Mouse (Mus musculus) lung, postnatal 10 days (tissue): ENCODE measurements at regions not wholly inside any gene's neighbourhood (a gene's known extent, or its start where the extent isn't known, plus 50 kb on each side); places are given as distances from the start of the nearest gene placed in this dataset.
"Not testable (repeated sequence)": the region's sequence is repeated elsewhere in the genome, so short reads cannot be mapped to it uniquely, and the experiment has no call there.

Experiments
- DNase-seq: peaks from one replicate; pipeline ENCODE4 v3.0.0; 2021

DNA sequence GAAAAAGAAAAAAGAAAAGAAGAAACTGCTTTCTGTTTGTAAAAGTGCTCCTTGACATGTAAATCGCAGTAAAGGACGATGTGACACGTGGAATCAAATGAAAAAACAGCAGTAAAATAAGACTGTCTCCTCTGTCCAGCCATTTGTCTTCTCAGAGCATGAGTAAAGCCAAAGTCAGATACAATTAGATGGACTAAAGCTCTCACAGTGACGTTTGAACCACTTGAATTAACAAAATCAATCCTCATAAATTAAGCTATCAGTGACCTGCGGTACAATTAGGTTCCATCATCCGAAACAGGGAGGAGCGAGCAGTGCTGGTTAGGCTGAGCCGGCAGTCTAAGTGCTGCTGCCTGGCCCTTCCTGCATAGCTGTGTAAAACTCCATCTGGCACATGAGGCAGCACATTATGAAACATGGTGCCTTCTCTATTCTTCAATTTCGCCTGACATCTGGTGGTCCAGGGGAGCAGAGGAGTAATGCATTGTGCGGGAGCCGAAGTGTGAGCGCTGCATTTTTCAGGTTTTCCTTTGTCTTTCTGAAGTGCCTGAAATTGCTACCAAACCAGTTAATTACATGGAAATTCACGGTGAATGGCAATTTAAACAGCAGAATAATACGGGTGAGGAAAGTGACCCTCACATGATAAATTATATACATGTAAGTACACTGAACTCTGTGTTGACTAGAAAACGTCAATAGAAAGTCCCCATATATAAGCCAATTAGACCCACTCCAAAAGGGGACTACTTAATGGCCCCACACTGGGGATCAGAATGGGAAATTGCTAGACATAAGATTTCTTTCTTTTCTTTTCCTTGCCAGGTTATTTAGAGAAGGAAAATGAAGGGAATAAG, 118.1 kb downstream of the Mmrn1 start:
- DNase-seq: no peak

DNA sequence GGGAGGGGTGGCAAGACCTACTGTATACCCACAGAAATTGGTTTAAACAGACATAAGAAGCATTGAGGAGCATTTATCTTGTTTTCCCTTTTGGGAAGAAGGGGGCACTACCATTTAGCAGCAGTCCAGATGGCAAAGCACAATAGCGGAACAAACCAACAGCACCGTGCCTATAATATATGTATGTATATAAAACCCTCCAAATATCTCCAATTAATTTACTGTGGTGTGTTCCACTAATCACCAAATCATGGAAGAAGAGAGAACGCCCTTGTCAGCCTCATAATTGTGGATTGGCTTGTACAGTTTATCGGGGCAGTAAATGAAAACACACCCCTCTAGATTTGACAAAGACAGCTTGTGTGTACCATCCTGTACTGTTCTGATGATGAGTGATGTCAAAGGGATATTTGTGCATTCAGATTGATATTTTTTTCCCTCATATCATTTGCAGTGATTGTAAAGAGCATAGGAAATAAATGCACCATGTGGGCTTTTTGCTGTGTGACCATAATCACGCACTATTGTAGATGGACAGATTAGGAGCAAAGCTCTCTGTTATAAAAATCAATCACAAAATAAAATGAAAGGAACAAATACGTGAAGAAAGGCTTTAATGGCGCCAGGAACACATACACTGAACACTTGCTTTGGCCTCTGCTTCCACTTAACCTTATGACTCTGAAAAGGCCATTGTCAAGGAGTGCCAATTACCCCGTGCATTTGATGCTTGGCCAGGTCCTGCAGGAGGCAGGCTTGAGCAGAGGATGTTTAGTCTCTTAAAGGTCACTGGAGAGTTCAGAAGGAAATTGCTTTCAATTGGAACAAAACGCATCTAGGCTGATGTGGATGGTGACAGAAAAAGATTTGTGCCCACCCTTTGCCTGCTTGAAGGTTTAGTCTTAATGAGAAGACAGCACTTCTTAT, 119.0 kb downstream of the Mmrn1 start:
- DNase-seq: no peak

- not testable (repeated sequence) for DNase-seq
These were observed 122.9 kb downstream of the Mmrn1 start for GRCm38 (mm10) chr6:61047667-61048066.

GRCm38 (mm10) chr6:61063129-61063528, 117.0 kb upstream of the Ccser1 start:
- DNase-seq: peak; percentile 36

DNA sequence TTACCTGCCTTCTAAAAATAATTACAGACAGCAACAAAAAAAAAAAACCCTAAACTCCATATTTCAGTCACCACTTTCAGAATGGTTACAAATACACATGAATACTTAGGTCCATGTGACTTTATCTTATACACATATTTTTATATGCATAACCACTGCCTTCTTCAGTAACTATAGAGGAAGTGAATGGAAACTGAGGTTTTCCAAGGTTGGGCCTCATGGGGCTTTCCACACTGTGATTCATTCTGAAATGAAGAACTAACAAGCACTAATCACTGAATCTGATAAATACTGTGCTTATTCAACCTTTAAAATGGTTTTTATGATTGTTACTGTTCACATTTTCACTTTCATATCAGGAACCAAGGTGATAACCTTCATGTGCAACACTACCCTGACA, 114.4 kb upstream of the Ccser1 start:
- no peak for DNase-seq

DNA sequence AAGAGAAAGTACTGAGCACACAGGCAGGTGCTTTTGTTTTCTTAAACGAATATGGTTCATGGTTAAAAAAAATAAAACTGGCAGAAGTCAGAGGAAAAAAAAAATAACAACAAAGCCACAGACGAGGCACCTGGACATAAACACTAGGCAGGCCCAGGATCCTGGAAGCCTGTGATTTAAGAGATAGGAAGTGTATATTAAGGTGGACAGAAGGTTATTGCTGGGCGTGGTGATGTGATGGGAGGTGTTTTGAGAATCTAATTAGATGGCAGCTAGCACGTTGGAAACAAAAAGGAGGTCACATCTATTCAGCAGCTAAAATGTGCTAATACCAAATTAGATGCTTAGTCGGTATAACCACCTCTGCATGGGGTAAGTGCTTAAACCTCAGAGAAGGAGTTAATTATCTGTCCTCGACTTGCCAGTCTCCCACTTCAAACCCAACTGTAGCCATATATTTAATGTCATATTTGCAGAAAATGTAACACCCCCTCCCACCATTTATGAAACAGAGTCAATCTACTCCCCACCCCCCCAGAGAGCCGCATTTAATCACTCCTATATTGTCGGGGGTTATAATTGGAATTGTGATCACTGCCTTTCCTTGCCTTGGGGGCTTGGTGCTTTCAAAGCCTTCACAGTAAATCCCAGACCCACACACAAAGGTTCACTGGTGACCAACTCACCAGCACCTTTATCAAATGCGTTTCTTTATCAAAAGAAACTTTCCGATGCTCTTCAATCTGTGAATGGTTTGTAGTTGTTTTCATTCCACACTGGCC, 113.4 kb upstream of the Ccser1 start:
- no peak for DNase-seq

DNA sequence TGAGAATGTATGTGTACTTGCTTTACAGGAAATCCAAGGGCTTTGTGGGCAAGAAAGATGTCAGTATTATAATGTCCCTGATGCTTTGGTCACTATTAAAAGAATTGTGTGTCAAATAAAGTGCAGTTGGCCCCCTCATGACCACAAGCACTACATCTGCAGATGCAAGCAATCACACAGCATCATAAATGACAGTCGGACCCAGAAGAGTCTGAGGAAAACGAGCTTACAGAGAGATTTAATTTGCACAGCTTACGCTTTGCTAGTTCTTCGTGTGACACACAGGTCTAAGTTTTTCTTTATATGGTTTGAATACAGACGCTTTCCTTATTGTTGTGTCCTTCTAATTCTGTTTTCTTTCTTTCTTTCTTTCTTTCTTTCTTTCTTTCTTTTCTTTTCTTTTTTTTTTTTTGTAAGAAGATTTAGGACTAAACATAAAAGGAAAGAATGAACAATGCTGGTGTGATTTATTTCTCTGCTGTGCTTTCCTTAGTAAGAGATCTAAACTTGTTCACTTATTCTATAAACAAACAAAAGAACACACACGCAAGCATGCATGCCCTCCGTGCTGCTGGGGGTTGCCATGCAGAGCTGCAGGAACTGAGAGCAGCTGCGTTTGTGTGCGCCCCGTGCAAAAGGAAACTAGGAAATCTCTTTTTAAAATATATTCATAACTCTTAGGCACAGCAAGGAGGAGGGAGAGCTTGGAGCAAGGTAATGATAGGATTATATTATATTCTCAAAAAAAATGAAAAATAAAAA, 112.6 kb upstream of the Ccser1 start:
- DNase-seq: no peak

GRCm38 (mm10) chr6:61068117-61068489, 112.0 kb upstream of the Ccser1 start:
- DNase-seq: no peak

DNA sequence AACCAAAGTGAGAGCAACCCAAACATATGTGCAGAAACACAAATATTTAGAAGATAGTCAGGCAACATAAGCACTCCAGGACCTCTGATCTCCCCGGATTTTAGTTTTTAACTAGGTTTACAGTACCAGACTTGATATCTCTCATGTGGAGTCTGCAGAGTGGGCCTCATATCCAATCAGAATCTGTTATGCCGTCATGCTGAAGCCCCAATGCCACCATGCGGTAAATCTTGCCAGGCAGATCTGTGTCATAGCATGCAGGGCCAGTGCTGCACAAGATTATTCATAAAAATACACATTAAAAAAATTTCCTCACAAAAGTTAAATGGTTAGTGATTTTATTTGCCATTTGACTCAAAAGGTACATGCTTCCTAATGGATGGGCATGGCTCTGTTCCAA, 106.9 kb upstream of the Ccser1 start:
- DNase-seq: no peak

- no peak for DNase-seq
These were observed 106.3 kb upstream of the Ccser1 start for GRCm38 (mm10) chr6:61073794-61074193.

GRCm38 (mm10) chr6:61074700-61075099, 105.4 kb upstream of the Ccser1 start:
- DNase-seq: no peak

DNA sequence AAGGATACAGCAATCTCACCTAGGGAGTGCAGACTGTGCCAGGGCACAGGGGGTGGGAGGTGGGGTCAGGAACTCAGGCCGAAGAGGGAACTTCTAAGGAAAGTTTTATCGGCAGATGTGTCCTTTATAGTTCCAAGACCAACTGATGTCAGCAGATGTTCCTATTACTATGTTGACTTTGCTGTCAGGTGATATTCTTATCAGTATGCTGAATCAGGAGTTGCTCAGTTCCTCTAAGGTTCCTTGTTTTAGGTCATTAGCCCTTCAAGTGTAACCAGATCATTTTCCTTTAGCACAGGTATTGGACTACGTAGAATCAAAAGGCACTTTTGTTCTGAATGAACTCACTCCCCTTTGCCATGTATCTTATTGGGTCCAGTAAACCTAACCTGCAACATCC, 101.6 kb upstream of the Ccser1 start:
- DNase-seq: no peak

DNA sequence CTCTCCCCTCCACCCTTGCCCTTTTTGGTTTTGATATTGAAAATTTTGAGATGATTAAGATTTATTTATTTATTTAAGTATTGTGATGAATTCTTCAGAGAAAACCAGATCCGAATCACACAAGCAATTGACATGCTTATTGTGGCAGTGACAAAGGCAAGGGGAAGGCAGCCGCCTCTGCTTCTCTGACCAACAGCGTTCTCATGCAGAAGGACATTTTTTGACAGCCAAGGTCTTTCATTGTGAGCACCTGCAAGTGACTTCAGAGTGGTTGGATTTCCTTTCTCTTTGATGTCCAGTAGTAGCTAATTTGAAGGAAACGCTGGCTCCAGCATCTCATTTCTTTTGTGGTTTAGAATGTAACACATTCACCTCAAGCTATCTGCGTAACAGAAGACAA, 99.5 kb upstream of the Ccser1 start:
- DNase-seq: no peak

- DNase-seq: no peak
These were observed 96.8 kb upstream of the Ccser1 start for GRCm38 (mm10) chr6:61083346-61083745.

DNA sequence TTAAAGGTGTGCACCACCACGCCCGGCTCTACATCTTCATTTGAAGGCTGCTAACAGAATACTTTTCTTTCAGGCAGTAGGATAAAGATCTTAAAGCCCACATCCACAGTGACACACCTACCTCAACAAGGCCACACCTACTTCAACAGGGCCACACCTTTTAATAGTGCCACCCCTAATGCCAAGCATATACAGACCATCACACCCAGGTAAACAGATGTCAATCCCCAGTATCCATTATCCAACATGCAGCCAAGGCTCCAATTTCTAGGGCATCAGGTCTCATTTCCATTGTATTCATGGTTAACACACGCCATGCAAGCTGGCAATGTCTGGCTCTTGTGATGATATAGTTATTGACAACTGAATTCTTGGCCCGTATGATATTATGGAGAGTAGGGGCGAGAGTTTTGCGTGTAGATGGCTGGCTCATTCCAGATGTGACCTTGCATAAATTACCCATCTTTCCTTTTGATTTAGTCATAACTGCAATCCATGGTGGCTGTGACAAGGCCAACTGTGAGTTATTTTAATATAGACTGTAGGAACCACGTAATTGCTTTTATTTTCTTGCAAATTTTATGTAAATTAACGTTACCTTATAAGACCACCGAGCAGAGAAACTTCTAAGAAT, 80.7 kb upstream of the Ccser1 start:
- DNase-seq: no peak

- no peak for DNase-seq
These were observed 80.2 kb upstream of the Ccser1 start for GRCm38 (mm10) chr6:61099982-61100365.

DNA sequence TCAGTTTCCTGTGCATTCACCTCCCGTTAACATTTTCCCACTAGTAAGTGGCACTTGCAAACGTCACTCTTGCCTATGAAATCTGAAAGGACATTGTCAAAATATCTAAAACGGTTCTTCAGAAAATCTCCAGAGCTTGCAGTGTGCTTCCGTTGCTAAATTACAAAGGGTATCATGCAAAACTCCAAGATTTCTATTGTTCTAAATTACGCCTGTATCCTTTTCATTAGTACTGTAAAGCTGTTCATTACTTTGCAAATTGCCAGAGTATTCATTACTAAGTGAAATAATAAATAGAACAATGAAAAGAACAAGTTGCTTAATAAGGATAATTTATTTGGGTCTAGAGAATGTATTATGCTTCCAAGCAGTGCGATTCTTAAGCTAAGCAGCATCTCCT, 78.2 kb upstream of the Ccser1 start:
- no peak for DNase-seq

DNA sequence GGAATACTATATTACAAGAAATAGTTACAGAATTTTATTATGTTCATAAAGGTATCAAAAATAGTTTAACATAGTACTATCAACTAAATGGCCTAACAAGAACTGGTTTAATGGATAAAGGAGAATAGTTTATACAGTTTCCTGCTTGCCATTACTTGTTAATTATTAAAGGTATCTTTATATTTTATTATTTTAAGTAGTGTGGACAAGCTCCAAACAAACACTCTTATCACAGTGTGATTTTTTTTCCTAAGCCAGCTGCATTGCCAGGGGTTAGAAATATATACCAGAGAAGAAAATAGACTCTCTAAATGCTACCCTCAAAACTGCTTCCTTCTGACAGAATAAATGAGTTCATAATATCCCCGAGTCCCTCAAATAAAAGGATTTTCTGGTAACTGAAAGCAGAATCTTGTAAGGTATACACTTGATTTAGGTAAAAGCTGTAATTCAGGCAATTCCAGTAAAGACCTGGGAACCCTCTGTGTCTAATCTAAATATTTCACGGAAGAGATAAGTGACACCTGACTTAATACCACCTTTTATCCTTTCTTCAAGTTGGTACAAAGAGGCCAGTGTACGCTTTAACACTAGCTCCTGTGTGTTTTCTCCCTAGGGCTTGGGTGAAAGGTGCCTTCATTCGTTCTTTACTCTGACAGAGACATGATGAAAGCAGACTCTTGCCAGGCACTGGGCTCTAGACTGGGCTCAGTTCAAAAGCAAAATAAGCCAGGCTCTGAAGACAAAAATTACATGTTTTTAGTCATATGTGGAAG, 76.5 kb upstream of the Ccser1 start:
- no peak for DNase-seq

DNA sequence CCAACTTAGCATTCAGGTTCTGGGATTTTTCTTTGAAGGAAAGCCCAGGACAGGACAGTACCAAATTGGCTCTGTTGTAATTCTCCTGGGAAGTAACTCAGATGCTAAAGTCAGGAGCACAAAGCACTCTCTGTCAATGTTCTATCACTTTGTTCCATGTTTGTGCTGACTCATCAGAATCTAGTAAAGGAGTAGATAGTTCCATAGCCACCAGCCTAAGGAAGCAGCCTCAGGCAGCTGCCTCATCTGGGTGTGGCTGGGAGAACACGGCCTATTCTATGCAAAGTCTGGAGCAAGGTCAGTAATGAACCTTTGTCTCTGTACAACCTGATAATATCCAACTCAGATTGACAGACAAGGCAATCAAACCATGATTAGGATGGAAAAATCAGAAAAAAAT, 64.9 kb upstream of the Ccser1 start:
- no peak for DNase-seq

- no peak for DNase-seq
These were observed 60.5 kb upstream of the Ccser1 start for GRCm38 (mm10) chr6:61119590-61119989.

DNA sequence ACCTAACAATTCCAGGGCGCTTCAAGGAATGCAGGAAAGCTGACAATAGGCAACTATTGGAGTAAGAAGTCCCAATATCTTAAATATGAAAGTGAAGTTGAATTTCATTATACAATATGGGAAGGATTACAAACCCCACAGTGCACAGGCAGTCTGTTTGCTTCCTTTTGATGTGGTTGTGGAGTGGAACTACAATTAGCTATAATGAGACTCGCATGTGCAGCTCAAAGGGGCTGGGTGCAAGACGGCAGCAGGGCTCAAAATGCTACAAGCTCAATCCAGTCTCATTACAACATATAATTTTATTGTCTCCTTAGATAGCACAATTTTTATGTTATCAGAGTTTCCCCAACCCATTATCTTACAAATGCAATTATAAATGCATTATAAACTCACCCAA, 54.7 kb upstream of the Ccser1 start:
- DNase-seq: no peak
